Mouse (Mus musculus) CH12.LX (cell line): ENCODE measurements around the gene Slc52a3. TPM values are rescaled to one million over a fixed set of nuclear protein-coding genes. Genes with fewer than 3 reads are reported as not detected.

ENCODE experiments used
- DNase-seq: peaks from one replicate; pipeline ENCODE4 v3.0.0-alpha.2; 2013; ENCODE audit errors: extremely low read depth
- H3K27ac ChIP-seq: 2 replicates; pipeline ENCODE4 v1.5.1; 2012; ENCODE audit warnings: low read depth, mild to moderate bottlenecking, control low read depth, moderate library complexity; ENCODE audit not compliant: insufficient read depth
- H3K27me3 ChIP-seq: replicated peaks from 2 replicates; pipeline ENCODE3; 2012; ENCODE audit warnings: inconsistent platforms
- H3K36me3 ChIP-seq, 2 experiments: replicated peaks in 1 of 2; 2 replicates each; pipeline versions ENCODE3 to v1.6.1; 2012; ENCODE audit warnings: inconsistent platforms in 1 of 2, low read length in 1 of 2, mild to moderate bottlenecking in 1 of 2, mixed read lengths in 1 of 2, moderate library complexity in 1 of 2; ENCODE audit not compliant: control insufficient read depth in 1 of 2, insufficient read depth in 1 of 2
- H3K4me1 ChIP-seq, 2 experiments: 2 replicates each; pipeline ENCODE4 v1.6.1; 2012; ENCODE audit warnings: inconsistent platforms in 1 of 2, moderate library complexity in 1 of 2; ENCODE audit not compliant: insufficient read depth in 2 of 2, control insufficient read depth in 1 of 2
- H3K4me2 ChIP-seq: 2 replicates; pipeline ENCODE4 v1.6.1; 2012; ENCODE audit warnings: low read depth, mild to moderate bottlenecking, control low read depth; ENCODE audit not compliant: poor library complexity, insufficient read depth, severe bottlenecking
- H3K4me3 ChIP-seq, 3 experiments: fragments of 150-350 bp in 1 of 3; sonication (generic) in 1 of 3; replicated peaks in 1 of 3; 2 replicates each; pipeline versions ENCODE3 to v1.5.1; 2011 to 2012; ENCODE audit warnings: low read depth in 2 of 3, low read length in 2 of 3, mild to moderate bottlenecking in 2 of 3, moderate library complexity in 2 of 3, control low read depth in 1 of 3, improper control_type of control experiment in 1 of 3, inconsistent platforms in 1 of 3, mixed read lengths in 1 of 3; ENCODE audit not compliant: poor library complexity in 1 of 3
- H3K79me2 ChIP-seq: replicated peaks from 2 replicates; pipeline ENCODE4 v1.6.1; 2012; ENCODE audit warnings: mild to moderate bottlenecking, moderate library complexity; ENCODE audit not compliant: control insufficient read depth, poor library complexity, insufficient read depth, severe bottlenecking; ENCODE audit errors: extremely low read depth
- H3K9ac ChIP-seq: 2 replicates; pipeline ENCODE4 v1.6.1; 2012; ENCODE audit warnings: low read depth, mild to moderate bottlenecking, control low read depth, moderate library complexity; ENCODE audit not compliant: insufficient read depth
- H3K9me3 ChIP-seq: replicated peaks from 2 replicates; pipeline ENCODE3; 2012; ENCODE audit warnings: low read length, inconsistent platforms, mixed read lengths
- CHD2 ChIP-seq: IDR thresholded peaks from 2 replicates; pipeline ENCODE4 v1.6.1; 2011; ENCODE audit warnings: low read length, improper control_type of control experiment
- CTCF ChIP-seq, 2 experiments: IDR thresholded peaks in 1 of 2; conservative IDR thresholded peaks in 1 of 2; 2 replicates each; pipeline ENCODE4 v1.5.1; 2011 to 2012; ENCODE audit warnings: low read depth in 2 of 2, low read length in 2 of 2, improper control_type of control experiment in 1 of 2, inconsistent platforms in 1 of 2, mild to moderate bottlenecking in 1 of 2, moderate library complexity in 1 of 2
- ELF1 ChIP-seq: IDR thresholded peaks from 2 replicates; pipeline ENCODE4 v1.6.1; 2014; ENCODE audit warnings: low read depth, mild to moderate bottlenecking, inconsistent platforms, low read length, improper control_type of control experiment
- EP300 ChIP-seq: IDR thresholded peaks from 2 replicates; pipeline ENCODE4 v1.6.1; 2011; ENCODE audit warnings: low read length, improper control_type of control experiment
- ETS1 ChIP-seq: conservative IDR thresholded peaks from 2 replicates; pipeline ENCODE4 v1.6.1; 2012; ENCODE audit warnings: low read depth, mild to moderate bottlenecking, inconsistent platforms, low read length, improper control_type of control experiment, moderate library complexity
- HCFC1 ChIP-seq: IDR thresholded peaks from 2 replicates; pipeline ENCODE4 v1.6.1; 2012; ENCODE audit warnings: low read depth, mild to moderate bottlenecking, inconsistent platforms, low read length, improper control_type of control experiment
- JUN ChIP-seq: IDR thresholded peaks from 2 replicates; pipeline ENCODE4 v1.6.1; 2011; ENCODE audit warnings: low read depth, mild to moderate bottlenecking, low read length, improper control_type of control experiment, moderate library complexity; ENCODE audit not compliant: insufficient read depth
- JUND ChIP-seq: conservative IDR thresholded peaks from 2 replicates; pipeline ENCODE4 v1.6.1; 2011; ENCODE audit warnings: low read depth, low read length, improper control_type of control experiment
- MEF2A ChIP-seq: IDR thresholded peaks from 2 replicates; pipeline ENCODE4 v1.6.1; 2014; ENCODE audit warnings: low read depth, mild to moderate bottlenecking, inconsistent platforms, low read length, improper control_type of control experiment, borderline replicate concordance
- MXI1 ChIP-seq: IDR thresholded peaks from 2 replicates; pipeline ENCODE4 v1.6.1; 2011; ENCODE audit warnings: mild to moderate bottlenecking, low read depth, low read length, improper control_type of control experiment
- MYC ChIP-seq: IDR thresholded peaks from 2 replicates; pipeline ENCODE4 v1.6.1; 2011; ENCODE audit warnings: low read depth, mild to moderate bottlenecking, improper control_type of control experiment, low read length
- NELFE ChIP-seq: IDR thresholded peaks from 2 replicates; pipeline ENCODE4 v1.6.1; 2011; ENCODE audit warnings: low read depth, low read length, improper control_type of control experiment
- PAX5 ChIP-seq: IDR thresholded peaks from 2 replicates; pipeline ENCODE4 v1.6.1; 2012; ENCODE audit warnings: low read length, inconsistent platforms, mixed read lengths
- POLR2A ChIP-seq: IDR thresholded peaks from 2 replicates; pipeline ENCODE4 v1.6.1; 2011; ENCODE audit warnings: low read depth, mild to moderate bottlenecking, improper control_type of control experiment, low read length
- POLR2AphosphoS2 ChIP-seq: IDR thresholded peaks from 2 replicates; pipeline ENCODE4 v1.6.1; 2011; ENCODE audit warnings: low read depth, low read length, improper control_type of control experiment
- RCOR1 ChIP-seq: conservative IDR thresholded peaks from 2 replicates; pipeline ENCODE4 v1.6.1; 2012; ENCODE audit warnings: low read depth, mild to moderate bottlenecking, inconsistent platforms, low read length, improper control_type of control experiment
- SIN3A ChIP-seq: IDR thresholded peaks from 2 replicates; pipeline ENCODE4 v1.6.1; 2012; ENCODE audit warnings: low read length, improper control_type of control experiment, inconsistent platforms
- TBP ChIP-seq: conservative IDR thresholded peaks from 2 replicates; pipeline ENCODE4 v1.6.1; 2011; ENCODE audit warnings: low read depth, low read length, improper control_type of control experiment
- TCF12 ChIP-seq: IDR thresholded peaks from 2 replicates; pipeline ENCODE4 v1.6.1; 2014; ENCODE audit warnings: low read depth, mild to moderate bottlenecking, inconsistent platforms, low read length, improper control_type of control experiment
- UBTF ChIP-seq: IDR thresholded peaks from 2 replicates; pipeline ENCODE4 v1.6.1; 2012; ENCODE audit warnings: low read depth, mild to moderate bottlenecking, inconsistent platforms, low read length, improper control_type of control experiment, moderate library complexity
- USF1 ChIP-seq: IDR thresholded peaks from 2 replicates; pipeline ENCODE4 v1.6.1; 2014; ENCODE audit warnings: low read depth, mild to moderate bottlenecking, inconsistent platforms, low read length, improper control_type of control experiment
- ZKSCAN1 ChIP-seq: IDR thresholded peaks from 2 replicates; pipeline ENCODE4 v1.6.1; 2012; ENCODE audit warnings: low read depth, inconsistent platforms, low read length, improper control_type of control experiment, borderline replicate concordance
- dilution Hi-C: fragments of 300-500 bp; cut with MboI; formaldehyde crosslinking; loops from 2 replicates; pipeline ENCODE4 v1.14.3; 2020; ENCODE audit warnings: low sequenced_read_pairs; ENCODE audit not compliant: extremely low pct_unique_long_range_greater_than_20kb, extremely low pct_ligation_motif_present
- in situ Hi-C: fragments of 300-500 bp; cut with MboI; formaldehyde crosslinking; loops from 3 replicates; pipeline ENCODE4 v1.14.3; 2019; ENCODE audit warnings: low sequenced_read_pairs, low pct_ligation_motif_present, low pct_unique_long_range_greater_than_20kb, mixed read lengths
- polyA plus RNA-seq: library from polyadenylated mRNA; unstranded; fragments of >175 nt; gene quantifications from 2 replicates; pipeline ENCODE4 v1.2.1, GENCODE M21; 2012; ENCODE audit warnings: low read depth; ENCODE audit not compliant: insufficient read length
- total RNA-seq, 2 experiments: library from RNA; depleted of rRNA; stranded (reverse); fragments of 300-350 nt in 1 of 2; fragments of >200 nt in 1 of 2; gene quantifications; 2 replicates each; pipeline ENCODE4 v1.2.3; 2012 to 2014

Slc52a3 gene
- total and polyA plus RNA-seq, 3 experiments: 0.17 to 0.55 TPM; not detected in 1

- Histone ChIP-seq H3K4me3 (no peak overlapping the region), H3K4me2 (no peak overlapping the region), H3K79me2 (no peaks in the 10 kb centered on the region), H3K9me3 (peaks cover 41% of the 10 kb centered on the region), H3K9ac (no peak overlapping the region), H3K27me3 (peaks cover 32% of the 10 kb centered on the region), H3K36me3 (no peaks in the 10 kb centered on the region), H3K27ac (no peak overlapping the region), H3K4me1 (peaks cover 14 to 39% of the 10 kb centered on the region in 2 experiments)
- DNase-seq: no peak
- dilution Hi-C loops (no loop called here), in situ Hi-C loops (no loop called here)
- TF ChIP-seq USF1 (no peak), POLR2AphosphoS2 (no peak), PAX5 (no peak), ETS1 (no peak), MYC (no peak), MEF2A (no peak), EP300 (no peak), SIN3A (no peak), TBP (no peak)
- TF ChIP-seq, all 38 proteins: peak for 0
These were observed 52.0 kb downstream of the Slc52a3 start for GRCm38 (mm10) chr2:152048003-152048980.

GRCm38 (mm10) chr2:152048981-152049441 is 52.7 kb downstream of the Slc52a3 start:
- DNase-seq: no peak
- Histone ChIP-seq H3K4me3 (no peak overlapping the region), H3K27ac (no peak overlapping the region), H3K9ac (no peak overlapping the region), H3K79me2 (no peaks in the 10 kb centered on the region), H3K27me3 (peaks cover 30% of the 10 kb centered on the region), H3K9me3 (peaks cover 41% of the 10 kb centered on the region), H3K36me3 (no peaks in the 10 kb centered on the region), H3K4me2 (no peak overlapping the region), H3K4me1 (peaks cover 14 to 40% of the 10 kb centered on the region in 2 experiments)
- no peak for TF ChIP-seq ETS1
- TF ChIP-seq USF1: no peak
- no peak for TF ChIP-seq CTCF (conservative IDR thresholded peaks at IDR 0.05 in 1 of 2, IDR thresholded peaks at IDR 0.05 in 1 of 2; ENCODE audit: low read depth in 2 of 2, low read length in 2 of 2)
- no peak for TF ChIP-seq ZKSCAN1
- no peak for TF ChIP-seq POLR2A
- TF ChIP-seq ELF1: no peak
- no peak for TF ChIP-seq UBTF
- TF ChIP-seq HCFC1: no peak
- no peak for TF ChIP-seq CHD2
- TF ChIP-seq JUN: no peak
- TF ChIP-seq TBP: no peak
- TF ChIP-seq JUND: no peak
- no peak for TF ChIP-seq MXI1
- no peak for TF ChIP-seq POLR2AphosphoS2
- TF ChIP-seq RCOR1: no peak
- TF ChIP-seq TCF12: no peak
- TF ChIP-seq NELFE: no peak
- in situ Hi-C loops: no loop called here
- dilution Hi-C loops: no loop called here
